Mouse (Mus musculus) intestine, postnatal 0 days (tissue): Measurements from ENCODE around the gene Rtn4rl1. TPM values are rescaled to one million over a fixed set of nuclear protein-coding genes. Genes with fewer than 3 reads are reported as not detected.

Source experiments
- ATAC-seq: fragments of 200-750 bp; cut with Nextera tagmentation; 2 replicates; pipeline ENCODE4 v1.8.0; 2017; ENCODE audit warnings: mild to moderate bottlenecking, moderate TSS enrichment, moderate library complexity
- H3K27ac ChIP-seq: fragments of 300-500 bp; sonication (generic); 2 replicates; pipeline ENCODE4 v1.5.1; 2014; ENCODE audit warnings: mild to moderate bottlenecking, low read depth, low read length, moderate library complexity
- H3K27me3 ChIP-seq: fragments of 300-500 bp; sonication (generic); replicated peaks from 2 replicates; pipeline ENCODE4 v1.6.1; 2014; ENCODE audit warnings: low read length, mixed read lengths; ENCODE audit not compliant: control insufficient read depth, insufficient read depth
- H3K36me3 ChIP-seq: fragments of 300-500 bp; sonication (generic); 2 replicates; pipeline ENCODE4 v1.6.1; 2014; ENCODE audit warnings: mild to moderate bottlenecking, moderate library complexity; ENCODE audit not compliant: control insufficient read depth, insufficient read depth
- H3K4me1 ChIP-seq: fragments of 300-500 bp; sonication (generic); replicated peaks from 2 replicates; pipeline ENCODE4 v1.6.1; 2014; ENCODE audit warnings: antibody characterized with exemption, low read length, mixed read lengths; ENCODE audit not compliant: control insufficient read depth, insufficient read depth
- H3K4me2 ChIP-seq: fragments of 300-500 bp; sonication (generic); replicated peaks from 2 replicates; pipeline ENCODE4 v1.6.1; 2014; ENCODE audit warnings: low read depth, mild to moderate bottlenecking, moderate library complexity
- H3K4me3 ChIP-seq: fragments of 300-500 bp; sonication (generic); 2 replicates; pipeline ENCODE4 v1.5.1; 2014; ENCODE audit warnings: low read depth, low read length
- H3K9ac ChIP-seq: fragments of 300-500 bp; sonication (generic); 2 replicates; pipeline ENCODE4 v1.6.1; 2014; ENCODE audit warnings: mild to moderate bottlenecking, low read depth, low read length
- H3K9me3 ChIP-seq: fragments of 300-500 bp; sonication (generic); 2 replicates; pipeline ENCODE4 v1.6.1; 2016; ENCODE audit warnings: mixed run types; ENCODE audit not compliant: control insufficient read depth
- CTCF ChIP-seq: sonication (generic); IDR thresholded peaks from 2 replicates; pipeline ENCODE4 v1.5.1; 2016; ENCODE audit warnings: low read depth, mild to moderate bottlenecking, control low read depth, antibody characterized with exemption, moderate library complexity
- WGBS: fragments of 180-500 bp; shearing (Covaris S2); extraction: QIAGEN DNeasy Blood & Tissue Kit; methylation state at CpG from one replicate; pipeline ENCODE4 v1.1.7; 2014; 5-methylcytosine and 5-hydroxymethylcytosine counted together
- polyA plus RNA-seq: library from polyadenylated mRNA; unstranded; fragments of >200 nt; fragmentation: Nextera tagmentation; extraction: Ambion mirVana; gene quantifications from 2 replicates; pipeline ENCODE4 v1.2.1, GENCODE M21; 2015

Gene Rtn4rl1
- polyA plus RNA-seq, 1 experiment from 2014 or later = 1.5 TPM

DNA sequence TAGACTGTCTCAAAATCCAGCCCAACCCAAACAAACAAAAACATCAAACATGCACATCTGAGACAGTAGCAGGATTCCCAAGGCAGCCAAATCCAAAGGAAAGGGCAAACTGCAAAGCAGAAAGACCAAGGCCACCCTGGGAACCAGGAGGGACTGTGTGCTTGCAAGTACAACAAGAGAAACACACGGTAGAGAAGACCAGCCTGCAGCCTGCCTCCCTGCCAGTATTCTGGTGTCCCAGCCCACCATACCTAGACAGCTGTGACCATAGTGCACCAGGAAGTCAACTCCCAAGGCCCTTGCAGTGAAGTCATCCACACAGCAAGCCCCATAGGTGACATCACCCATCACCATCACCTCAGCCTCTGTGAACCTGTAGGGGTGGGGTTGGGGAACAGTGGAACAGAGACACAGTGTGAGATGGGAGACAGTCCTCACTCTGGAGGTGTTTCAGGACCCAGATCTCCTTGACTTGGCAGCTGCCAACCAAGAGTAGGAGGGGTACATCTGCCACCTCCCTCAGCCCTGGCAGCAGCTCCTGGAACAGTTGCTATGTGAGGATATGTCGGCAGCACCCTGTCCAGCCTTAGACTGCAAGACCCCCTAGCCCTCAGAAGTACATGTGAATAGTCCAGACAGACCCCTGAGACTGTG is 9.5 kb upstream of the Rtn4rl1 start:
- 72% methylated on average over 2 of the region's 2 CpGs for whole genome bisulfite sequencing
- no peak overlapping the region for H3K4me3 ChIP-seq
- H3K4me1 ChIP-seq = no peaks in the 10 kb centered on the region
- H3K9ac ChIP-seq = no peak overlapping the region
- H3K36me3 ChIP-seq = peaks cover 30% of the 10 kb centered on the region
- no peak for ATAC-seq
- no peaks in the 10 kb centered on the region for H3K9me3 ChIP-seq
- no peaks in the 10 kb centered on the region for H3K27me3 ChIP-seq
- no peak overlapping the region for H3K4me2 ChIP-seq
- no peak overlapping the region for H3K27ac ChIP-seq
- no peak for TF ChIP-seq CTCF

DNA sequence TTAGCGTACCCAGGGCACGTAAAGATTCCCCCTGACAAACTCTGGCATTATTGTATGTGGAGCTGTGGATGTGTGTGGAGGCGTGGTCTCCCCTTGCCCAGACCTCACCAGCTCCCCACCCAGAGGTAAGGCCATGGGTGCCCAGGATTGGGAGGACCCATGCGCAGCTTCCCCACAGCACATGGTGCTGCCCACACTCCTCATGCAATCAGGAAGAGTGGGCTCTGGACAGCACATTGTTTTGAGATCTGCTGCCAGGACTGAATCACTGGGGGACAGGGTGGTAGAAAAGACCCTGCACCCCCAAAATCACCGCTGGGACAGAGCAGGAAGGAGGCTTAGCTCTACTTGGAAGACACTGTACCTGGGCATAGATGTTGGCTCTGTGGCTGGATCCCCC is 9.0 kb upstream of the Rtn4rl1 start:
- H3K4me1 ChIP-seq = no peaks in the 10 kb centered on the region
- no peak overlapping the region for H3K4me2 ChIP-seq
- TF ChIP-seq CTCF = no peak
- peaks cover 30% of the 10 kb centered on the region for H3K36me3 ChIP-seq
- no peak overlapping the region for H3K27ac ChIP-seq
- H3K27me3 ChIP-seq = no peaks in the 10 kb centered on the region
- H3K9me3 ChIP-seq = no peaks in the 10 kb centered on the region
- H3K4me3 ChIP-seq = no peak overlapping the region
- no peak overlapping the region for H3K9ac ChIP-seq
- 97% methylated on average over 5 of the region's 5 CpGs for WGBS
- ATAC-seq = no peak

DNA sequence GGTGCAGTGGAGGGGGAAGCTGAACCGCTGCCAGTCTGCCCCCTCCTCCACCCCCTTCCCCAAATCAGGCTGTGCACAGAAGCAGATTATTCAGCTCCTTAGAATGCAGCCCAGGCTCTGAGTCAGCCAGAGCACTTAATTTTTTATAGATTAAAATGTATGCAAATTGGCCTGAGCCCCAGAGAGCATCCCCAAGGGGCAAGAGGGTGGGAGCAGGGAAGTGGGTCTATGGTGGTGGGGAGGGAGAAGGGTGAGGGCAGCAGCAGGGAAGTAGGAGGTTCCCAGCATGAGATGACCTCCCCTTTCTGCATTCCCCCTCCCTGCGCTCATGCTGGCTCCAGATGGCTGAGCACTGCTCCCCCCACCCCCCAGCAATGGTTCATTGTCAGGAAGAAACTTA is 8.6 kb upstream of the Rtn4rl1 start:
- H3K4me1 ChIP-seq = no peaks in the 10 kb centered on the region
- TF ChIP-seq CTCF = no peak
- H3K4me2 ChIP-seq = no peak overlapping the region
- WGBS = 93% methylated on average over 2 of the region's 2 CpGs
- no peak overlapping the region for H3K9ac ChIP-seq
- no peak overlapping the region for H3K27ac ChIP-seq
- peaks cover 30% of the 10 kb centered on the region for H3K36me3 ChIP-seq
- no peaks in the 10 kb centered on the region for H3K27me3 ChIP-seq
- H3K9me3 ChIP-seq = no peaks in the 10 kb centered on the region
- H3K4me3 ChIP-seq = no peak overlapping the region
- ATAC-seq = no peak

DNA sequence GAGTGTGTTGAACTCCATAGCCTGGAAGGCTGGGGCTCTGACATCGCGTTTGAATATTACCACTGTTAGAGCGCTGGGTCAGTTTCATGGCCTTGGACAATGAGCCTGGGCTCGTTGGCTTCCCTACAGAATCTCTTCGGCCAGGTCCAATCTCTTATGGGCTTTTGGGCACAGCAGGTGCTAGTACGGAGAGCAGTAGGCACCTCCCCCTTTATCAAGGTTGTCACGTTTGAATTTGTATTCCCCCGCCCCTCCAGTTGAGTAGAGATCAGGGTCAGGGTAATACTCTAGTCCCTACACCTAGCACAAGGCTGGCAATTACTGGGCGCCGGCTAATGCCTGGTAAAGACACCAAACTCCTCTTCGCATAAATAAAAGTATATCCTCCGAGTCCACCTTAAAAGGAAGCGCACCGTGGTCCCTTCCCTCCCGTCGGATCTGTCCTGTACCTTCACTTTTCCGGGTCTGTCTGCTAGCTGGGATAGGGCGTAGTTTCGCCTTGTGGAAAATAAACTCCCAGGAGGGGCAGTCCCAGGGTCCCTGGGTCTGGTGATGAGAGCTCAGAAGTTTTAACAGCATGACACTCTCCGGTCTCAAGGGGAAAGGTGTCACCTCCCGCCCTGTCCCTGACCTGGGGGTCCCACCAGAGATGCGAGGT is 3.7 kb upstream of the Rtn4rl1 start:
- ATAC-seq = peak; percentile 29
- peaks cover 7% of the 10 kb centered on the region for H3K36me3 ChIP-seq
- H3K9ac ChIP-seq = peak overlapping the region; percentile 53
- under 1% methylated on average over 22 of the region's 22 CpGs for WGBS
- no peaks in the 10 kb centered on the region for H3K9me3 ChIP-seq
- peak overlapping the region; percentile 96 for H3K4me3 ChIP-seq
- peak overlapping the region; percentile 89 for H3K4me2 ChIP-seq
- H3K27ac ChIP-seq = no peak overlapping the region
- H3K27me3 ChIP-seq = peaks cover 12% of the 10 kb centered on the region
- no peak for TF ChIP-seq CTCF
- H3K4me1 ChIP-seq = peaks cover 5% of the 10 kb centered on the region; the same call in 1 of the 2 replicates

DNA sequence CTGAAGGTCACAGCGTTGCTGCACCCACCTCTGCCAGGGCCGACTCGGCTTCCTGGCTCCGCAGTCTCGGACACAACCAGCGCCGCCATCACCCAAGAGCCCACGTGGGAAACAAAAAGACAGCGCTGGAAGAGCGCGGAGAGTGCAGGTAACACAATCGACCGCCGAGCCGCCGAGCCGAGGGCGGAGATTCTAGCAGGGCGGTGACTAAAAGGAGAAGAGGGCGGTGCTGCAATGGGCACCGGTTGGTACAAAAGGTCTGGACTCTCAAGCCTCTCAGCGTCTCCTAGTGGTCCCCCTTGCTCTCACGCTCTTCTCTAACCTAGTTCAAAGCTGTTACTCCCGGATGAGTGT is 3.2 kb upstream of the Rtn4rl1 start:
- WGBS = under 1% methylated on average over 24 of the region's 24 CpGs
- Histone ChIP-seq H3K36me3 (peaks cover 5% of the 10 kb centered on the region; the same call in 1 of the 2 replicates), H3K4me2 (peak overlapping the region; percentile 89), H3K9ac (peak overlapping the region; percentile 53), H3K9me3 (no peaks in the 10 kb centered on the region), H3K27ac (no peak overlapping the region), H3K4me3 (peak overlapping the region; percentile 96), H3K27me3 (peaks cover 17% of the 10 kb centered on the region), H3K4me1 (peaks cover 5% of the 10 kb centered on the region; the same call in 1 of the 2 replicates)
- TF ChIP-seq CTCF = peak; percentile 54
- peak; percentile 77 for ATAC-seq

DNA sequence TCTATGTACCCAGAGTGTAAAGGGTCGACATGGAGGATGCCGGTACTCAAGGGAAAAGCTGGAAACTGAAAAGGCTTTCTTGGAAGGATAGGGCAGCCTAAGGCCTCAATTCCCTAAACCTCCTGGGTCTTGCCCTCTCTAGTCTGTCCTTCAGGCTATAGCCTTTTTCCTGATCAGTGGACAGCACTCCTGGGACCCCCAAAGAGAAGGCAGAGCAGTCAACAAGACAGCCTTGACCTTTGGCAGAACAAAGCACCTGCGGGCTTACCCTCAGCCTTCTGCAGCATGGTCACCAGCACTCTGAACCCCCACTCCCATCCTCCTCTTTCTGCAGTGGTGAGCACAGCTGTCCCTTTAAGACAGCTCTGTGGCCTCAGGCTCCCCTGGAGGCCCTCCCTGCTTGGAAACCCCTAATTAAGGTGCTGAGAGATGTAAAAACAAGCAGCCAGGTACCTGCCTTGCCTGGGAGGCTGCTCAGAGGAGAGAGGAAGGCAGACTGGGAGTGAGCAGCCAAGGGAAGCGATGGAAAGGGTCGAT is 2.6 kb upstream of the Rtn4rl1 start, which contains the start of gene Dph1:
Dph1 (minus strand) TSS at position 337 of the 537 bp plus-strand sequence.
- no peaks in the 10 kb centered on the region for H3K9me3 ChIP-seq
- H3K27me3 ChIP-seq = peaks cover 23% of the 10 kb centered on the region
- no peak for TF ChIP-seq CTCF
- peak within 1 kb of the TSS; percentile 96 for H3K4me3 ChIP-seq
- no peaks in the 10 kb centered on the region for H3K36me3 ChIP-seq
- no peak for ATAC-seq
- peak within 1 kb of the TSS; percentile 53 for H3K9ac ChIP-seq
- no peak within 1 kb of the TSS for H3K27ac ChIP-seq
- peaks cover 5% of the 10 kb centered on the region; the same call in 1 of the 2 replicates for H3K4me1 ChIP-seq
- peak within 1 kb of the TSS; percentile 89 for H3K4me2 ChIP-seq
- 60% methylated on average over 5 of the region's 5 CpGs for WGBS
